ENCODE assay signal across 7 mouse cellular contexts in the genomic region with DNA sequence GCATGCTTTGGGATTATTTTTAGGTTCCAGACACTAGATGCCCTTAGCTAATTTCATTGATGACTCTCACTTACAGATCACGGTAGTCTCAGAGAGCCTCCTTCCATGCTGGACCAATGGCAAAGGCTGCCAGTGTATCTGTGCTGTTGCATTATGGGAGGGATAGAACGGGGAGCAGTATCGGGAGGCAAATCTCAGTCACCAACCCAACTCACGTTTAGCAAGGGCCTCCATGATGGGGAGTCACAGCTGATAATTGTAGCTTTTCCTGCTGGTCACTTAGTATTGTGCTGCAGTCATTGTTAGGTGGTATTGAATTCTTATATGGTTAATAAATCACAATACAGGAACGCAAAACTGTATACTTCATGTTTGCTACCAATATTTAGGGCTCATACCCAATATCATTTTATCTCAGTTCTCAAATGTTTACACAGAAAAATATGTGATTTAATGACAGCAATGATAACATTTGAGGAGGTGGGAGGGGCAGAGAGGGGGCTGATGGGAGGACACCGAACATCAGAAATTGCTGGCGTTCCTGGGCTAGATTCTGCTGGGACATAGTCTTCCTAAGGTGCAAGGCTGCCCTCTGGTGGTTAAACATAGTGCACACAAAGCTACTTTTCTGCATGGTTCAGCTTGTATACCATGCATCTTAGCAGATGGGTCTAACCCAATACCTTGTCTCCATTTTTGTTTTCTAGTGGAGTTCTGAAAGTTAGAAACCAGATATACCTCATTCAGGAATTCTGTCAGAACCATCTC. TPM values are rescaled to one million over a fixed set of nuclear protein-coding genes. Genes with fewer than 3 reads are reported as not detected.
DNase-seq lines count a peak whose midpoint lies in the region; ATAC-seq lines count a peak whose summit lies in the region.

No protein-coding gene starts in this region.

- H3K27me3 ChIP-seq in forebrain, embryonic 14.5 days (replicated peaks; ENCODE audit: control insufficient read depth, insufficient read depth, low read length) = no peaks in the 10 kb centered on the region
- H3K27me3 ChIP-seq in hindbrain, embryonic 10.5 days (ENCODE audit: insufficient read depth, poor library complexity, severe bottlenecking) = no peaks in the 10 kb centered on the region

- H3K36me3 ChIP-seq in forebrain, embryonic 14.5 days (ENCODE audit: control insufficient read depth, insufficient read depth, low read length) = peaks cover 82% of the 10 kb centered on the region
- H3K36me3 ChIP-seq in hindbrain, embryonic 10.5 days = peaks cover 91% of the 10 kb centered on the region

- WGBS in forebrain, embryonic 14.5 days = 57% methylated on average over 7 of the region's 7 CpGs
- 61% methylated on average over 7 of the region's 7 CpGs for WGBS in hindbrain, embryonic 10.5 days

- H3K9ac ChIP-seq in forebrain, embryonic 14.5 days (ENCODE audit: low read length) = no peak overlapping the region

- ATAC-seq in forebrain, embryonic 14.5 days = peak; percentile 73

- DNase-seq in Muller cell, postnatal 12 days (ENCODE audit: inconsistent ontology term) = peak; percentile 62
- DNase-seq in cerebellum, adult 11-12 months = peak; percentile 68
- DNase-seq in forebrain, embryonic 14.5 days (ENCODE audit: low spot score) = peak; percentile 94
- DNase-seq in hindbrain, embryonic 10.5 days (ENCODE audit: low spot score) = peak; percentile 60
- DNase-seq in layer of hippocampus, adult 9-11 months = peak; percentile 69
- peak; percentile 30 to 74 for DNase-seq in lung, postnatal 4 days
- peak; percentile 81 to 85 for DNase-seq in right cerebral cortex, postnatal 10 days (ENCODE audit: low spot score in 2 of 2)

- no peak overlapping the region for H3K4me2 ChIP-seq in forebrain, embryonic 14.5 days (ENCODE audit: low read length)

- H3K4me3 ChIP-seq in forebrain, embryonic 14.5 days (ENCODE audit: low read depth, low read length) = no peak overlapping the region
- no peak overlapping the region for H3K4me3 ChIP-seq in hindbrain, embryonic 10.5 days

- H3K27ac ChIP-seq in forebrain, embryonic 14.5 days (ENCODE audit: low read depth, low read length) = no peak overlapping the region
- no peak overlapping the region for H3K27ac ChIP-seq in hindbrain, embryonic 10.5 days

- H3K9me3 ChIP-seq in forebrain, embryonic 14.5 days (replicated peaks; ENCODE audit: control insufficient read depth, low read length) = no peaks in the 10 kb centered on the region
- H3K9me3 ChIP-seq in hindbrain, embryonic 10.5 days = no peaks in the 10 kb centered on the region

- no peaks in the 10 kb centered on the region for H3K4me1 ChIP-seq in forebrain, embryonic 14.5 days (ENCODE audit: control insufficient read depth, insufficient read depth, low read length)
- H3K4me1 ChIP-seq in hindbrain, embryonic 10.5 days (replicated peaks) = peaks cover 16% of the 10 kb centered on the region; the same call in 1 of the 2 replicates

RNA-seq across cellular contexts. Expression of a gene that starts 53.3 kb away (rescaled TPM):
- polyA plus RNA-seq in forebrain, embryonic 14.5 days (2014; fragmentation: Nextera tagmentation; extraction: Ambion mirVana) = 8.7 and 10.7 TPM in 2 replicates
- 1.6 and 1.8 TPM in 2 replicates for polyA plus RNA-seq in hindbrain, embryonic 10.5 days (2016; fragmentation: Nextera tagmentation; extraction: Ambion mirVana)
